Mouse (Mus musculus): ENCODE measurements around the gene Hhat.

Hhat gene

GRCm38 (mm10) chr1:192543686-192544085, 227.3 kb downstream of the Hhat start:
- no peak for DNase-seq

GRCm38 (mm10) chr1:192542093-192542492, 228.9 kb downstream of the Hhat start:
- DNase-seq, result no peak

GRCm38 (mm10) chr1:192537169-192537568, 233.9 kb downstream of the Hhat start:
- no peak for DNase-seq

- no peak for DNase-seq
Observed at GRCm38 (mm10) chr1:192536440-192536839, 234.6 kb downstream of the Hhat start.

- DNase-seq, result no peak
Observed at GRCm38 (mm10) chr1:192533016-192533415, 238.0 kb downstream of the Hhat start.

GRCm38 (mm10) chr1:192532212-192532611, 238.8 kb downstream of the Hhat start:
- no peak for DNase-seq

- DNase-seq, result no peak
Observed at GRCm38 (mm10) chr1:192531490-192532146, 239.4 kb downstream of the Hhat start.

- no peak for DNase-seq
Observed at GRCm38 (mm10) chr1:192525711-192526350, 245.2 kb downstream of the Hhat start.

GRCm38 (mm10) chr1:192522376-192523178, 248.4 kb downstream of the Hhat start:
- no peak for DNase-seq

- DNase-seq, result no peak
Observed at GRCm38 (mm10) chr1:192520836-192521435, 250.1 kb downstream of the Hhat start.

GRCm38 (mm10) chr1:192519713-192520112, 251.3 kb downstream of the Hhat start:
- no peak for DNase-seq

- no peak for DNase-seq
Observed at GRCm38 (mm10) chr1:192515373-192515772, 255.7 kb downstream of the Hhat start.

GRCm38 (mm10) chr1:192512821-192513220, 258.2 kb downstream of the Hhat start:
- DNase-seq, result no peak

GRCm38 (mm10) chr1:192503651-192504050, 267.4 kb downstream of the Hhat start:
- no peak for DNase-seq

- no peak for DNase-seq
Observed at GRCm38 (mm10) chr1:192502835-192503234, 268.2 kb downstream of the Hhat start.

GRCm38 (mm10) chr1:192502016-192502415, 269.0 kb downstream of the Hhat start:
- no peak for DNase-seq

GRCm38 (mm10) chr1:192497505-192497904, 273.5 kb downstream of the Hhat start:
- DNase-seq, result no peak

GRCm38 (mm10) chr1:192489908-192490825, 280.9 kb downstream of the Hhat start:
- DNase-seq, result no peak

- no peak for DNase-seq
Observed at GRCm38 (mm10) chr1:192487571-192487970, 283.5 kb downstream of the Hhat start.

- no peak for DNase-seq
Observed at GRCm38 (mm10) chr1:192485030-192485429, 286.0 kb downstream of the Hhat start.

- DNase-seq, result no peak
Observed at GRCm38 (mm10) chr1:192481446-192481845, 289.6 kb downstream of the Hhat start.

GRCm38 (mm10) chr1:192480072-192480784, 290.8 kb downstream of the Hhat start:
- no peak for DNase-seq

All from right cerebral cortex, postnatal 4 days (tissue).